Mouse (Mus musculus) liver, adult 2 months (tissue): ENCODE measurements around the gene Mindy2.

Source experiments
- CTCF ChIP-seq: fragments of 200-500 bp; IDR thresholded peaks from 2 replicates; pipeline ENCODE4 v1.5.1; 2011; ENCODE audit warnings: low read depth, low read length, control low read depth
- POLR2A ChIP-seq: fragments of 200-500 bp; IDR thresholded peaks from 2 replicates; pipeline ENCODE4 v1.6.1; 2011; ENCODE audit warnings: low read length, control low read depth; ENCODE audit not compliant: insufficient read depth; ENCODE audit errors: extremely low read depth

DNA sequence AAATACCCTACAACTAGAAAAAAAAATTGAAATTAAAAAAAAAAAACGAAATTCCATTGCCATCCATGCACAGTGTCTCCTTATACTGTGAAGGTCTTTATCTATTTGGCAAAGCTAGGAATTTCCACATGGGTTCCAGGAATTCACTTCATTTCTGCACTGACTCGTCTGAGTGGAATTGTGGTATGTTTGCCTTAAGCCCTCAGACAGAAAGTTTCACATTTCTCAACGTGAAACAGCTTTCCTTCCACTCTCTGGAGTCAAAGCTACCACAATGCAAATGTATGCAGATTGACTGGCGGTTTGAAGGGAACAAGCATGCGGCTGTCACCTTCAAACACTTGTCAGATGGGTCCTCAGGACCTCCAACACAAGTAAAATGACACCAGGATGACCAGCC lies 25.3 kb downstream of the Mindy2 start:
- TF ChIP-seq CTCF (no peak), POLR2A (no peak)
